ENCODE assay signal across 19 mouse cellular contexts in genomic region chr14:14002771-14003170, GRCm38 (mm10).
"Had no signal": no experiment of that assay in that cellular context is flagged by ENCODE, and none has a peak within 500 bp of the region (broad histone marks: within the 10 kb centered on the region; RNA-seq: fewer than 3 reads in every experiment).

No protein-coding gene starts in this region.

- DNase-seq: lung, adult 18-20 months; lung, embryonic 14.5 days; lung, postnatal 10 days; lung, postnatal 4 days; midbrain, embryonic 14.5 days; retina, postnatal 1 day; right cerebral cortex, adult 18-20 months; right cerebral cortex, postnatal 25 days; right cerebral cortex, postnatal 4 days; spleen, adult 18-20 months; thymus, adult 18-20 months; thymus, postnatal 14 days; thymus, postnatal 36 days had no signal

- ATAC-seq: midbrain, embryonic 16.5 days had no signal

- H3K27me3 ChIP-seq: midbrain, embryonic 12.5 days; neural tube, embryonic 13.5 days; neural tube, embryonic 15.5 days had no signal

- H3K36me3 ChIP-seq: midbrain, embryonic 10.5 days; midbrain, embryonic 12.5 days; neural tube, embryonic 13.5 days; neural tube, embryonic 15.5 days had no signal

- H3K4me3 ChIP-seq: midbrain, embryonic 10.5 days; midbrain, embryonic 12.5 days; myocyte; neural tube, embryonic 13.5 days; neural tube, embryonic 15.5 days had no signal

- H3K4me1 ChIP-seq: midbrain, embryonic 12.5 days; neural tube, embryonic 13.5 days; neural tube, embryonic 15.5 days had no signal

- H3K9me3 ChIP-seq: midbrain, embryonic 10.5 days; midbrain, embryonic 12.5 days; neural tube, embryonic 13.5 days; neural tube, embryonic 15.5 days had no signal

- H3K27ac ChIP-seq: midbrain, embryonic 10.5 days; midbrain, embryonic 12.5 days; neural tube, embryonic 13.5 days; neural tube, embryonic 15.5 days had no signal

- H3K9ac ChIP-seq: lung, embryonic 14.5 days; midbrain, embryonic 12.5 days; neural tube, embryonic 13.5 days; neural tube, embryonic 15.5 days had no signal
